Mouse (Mus musculus): Measurements from ENCODE around the gene Smagp. TPM values are rescaled to one million over a fixed set of nuclear protein-coding genes. Genes with fewer than 3 reads are reported as not detected.
"Not testable (repeated sequence)": the region's sequence is repeated elsewhere in the genome, so short reads cannot be mapped to it uniquely, and the experiment has no call there.

Gene Smagp
- polyA plus RNA-seq, 1 experiment from 2014 or later: 21.7 TPM

DNA sequence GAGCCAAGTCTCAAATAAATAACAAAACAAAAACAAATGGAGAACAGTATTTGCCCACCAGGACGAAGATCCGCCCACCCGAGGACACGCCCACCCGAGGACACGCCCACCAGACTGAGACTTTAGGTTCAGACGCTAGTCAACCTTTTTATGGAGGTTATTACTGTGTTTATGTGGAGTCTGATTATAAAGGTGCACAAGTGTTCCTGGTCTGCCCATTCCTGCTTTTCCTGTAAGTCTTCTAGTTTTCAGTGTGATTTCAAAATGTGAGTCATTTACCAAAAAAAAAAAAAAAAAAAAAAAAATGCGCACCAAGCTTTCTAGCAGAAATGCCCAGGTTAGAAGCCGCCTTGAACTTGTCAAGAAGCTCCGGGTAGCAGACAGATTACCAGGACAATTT, 9.5 kb downstream of the Smagp start:
- H3K4me3 ChIP-seq (ENCODE audit: low read depth, low read length): no peak overlapping the region
- no peak overlapping the region for H3K4me2 ChIP-seq (ENCODE audit: low read depth, low read length)
- H3K4me1 ChIP-seq (ENCODE audit: insufficient read depth): peaks cover 29% of the 10 kb centered on the region
- 39% methylated on average over 10 of the region's 10 CpGs for WGBS (ENCODE audit: insufficient replicate concordance)
- H3K27ac ChIP-seq (ENCODE audit: low read depth): peak overlapping the region; percentile 44; the same call in 1 of the 2 replicates
- H3K9me3 ChIP-seq (ENCODE audit: low read length): no peaks in the 10 kb centered on the region
- H3K36me3 ChIP-seq (replicated peaks; ENCODE audit: insufficient read depth, low read length): no peaks in the 10 kb centered on the region
- H3K9ac ChIP-seq (replicated peaks): no peak overlapping the region
- TF ChIP-seq CTCF (IDR thresholded peaks at IDR 0.05; ENCODE audit: low read depth) (no peak), EP300 (IDR thresholded peaks at IDR 0.05; ENCODE audit: low read depth) (no peak)
- DNase-seq: peak; percentile 55
- ATAC-seq: no peak
- no peaks in the 10 kb centered on the region for H3K27me3 ChIP-seq (ENCODE audit: insufficient read depth, low read length)

DNA sequence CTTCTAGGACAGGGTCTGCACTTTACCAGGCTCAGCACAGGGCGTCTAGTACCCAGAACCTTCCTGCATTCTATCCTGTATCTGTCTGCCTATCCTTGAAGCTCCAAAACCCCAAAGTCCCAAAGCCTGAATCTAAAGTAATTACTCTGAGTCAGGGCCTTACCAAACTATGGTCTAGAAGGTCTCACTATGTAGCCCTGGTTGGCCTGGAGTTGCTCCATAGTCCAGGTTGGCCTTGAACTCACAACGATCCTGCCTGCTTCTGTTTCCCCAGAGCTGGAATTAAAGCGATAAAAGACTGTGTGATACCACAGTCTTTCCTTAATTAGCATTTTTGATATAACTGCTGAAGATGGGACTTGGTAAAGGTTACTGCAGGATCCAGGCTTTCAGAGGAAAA, 12.3 kb downstream of the Smagp start:
- Histone ChIP-seq H3K27me3 (ENCODE audit: insufficient read depth, low read length) (no peaks in the 10 kb centered on the region), H3K9ac (replicated peaks) (no peak overlapping the region), H3K4me3 (ENCODE audit: low read depth, low read length) (no peak overlapping the region), H3K4me1 (ENCODE audit: insufficient read depth) (peaks cover 16% of the 10 kb centered on the region; the same call in 1 of the 2 replicates), H3K9me3 (ENCODE audit: low read length) (no peaks in the 10 kb centered on the region), H3K4me2 (ENCODE audit: low read depth, low read length) (no peak overlapping the region), H3K36me3 (replicated peaks; ENCODE audit: insufficient read depth, low read length) (peaks cover 19% of the 10 kb centered on the region), H3K27ac (ENCODE audit: low read depth) (peak overlapping the region; percentile 48; the same call in 1 of the 2 replicates)
- ATAC-seq (no peak), DNase-seq (no peak)
- WGBS (ENCODE audit: insufficient replicate concordance): 81% methylated on average over 3 of the region's 3 CpGs
- TF ChIP-seq EP300 (IDR thresholded peaks at IDR 0.05; ENCODE audit: low read depth): no peak
- no peak for TF ChIP-seq CTCF (IDR thresholded peaks at IDR 0.05; ENCODE audit: low read depth)

DNA sequence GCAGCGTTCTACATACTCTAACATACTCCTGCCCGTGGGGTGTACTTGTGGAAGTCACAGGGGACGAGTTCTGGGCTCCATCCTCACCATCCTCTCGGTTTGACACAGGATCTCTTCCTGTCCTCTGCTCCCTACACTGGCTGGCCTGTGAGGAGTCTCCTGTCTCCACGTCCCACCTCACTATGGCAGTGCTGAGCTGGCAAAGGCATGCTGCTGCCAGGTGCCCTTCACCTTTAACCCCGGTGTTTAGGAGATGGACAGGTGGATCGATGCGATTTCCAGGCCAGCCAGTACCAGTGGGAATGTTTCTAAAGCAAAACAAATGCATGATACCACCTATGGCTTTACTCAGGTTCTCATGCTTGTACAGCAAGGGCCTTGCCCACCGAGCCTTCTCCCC, 13.0 kb downstream of the Smagp start:
- H3K4me2 ChIP-seq (ENCODE audit: low read depth, low read length): no peak overlapping the region
- H3K9ac ChIP-seq (replicated peaks): no peak overlapping the region
- peak; percentile 70 for ATAC-seq
- WGBS (ENCODE audit: insufficient replicate concordance): 58% methylated on average over 9 of the region's 9 CpGs
- H3K4me3 ChIP-seq (ENCODE audit: low read depth, low read length): no peak overlapping the region
- H3K36me3 ChIP-seq (replicated peaks; ENCODE audit: insufficient read depth, low read length): peaks cover 26% of the 10 kb centered on the region
- peaks cover 15% of the 10 kb centered on the region; the same call in 1 of the 2 replicates for H3K4me1 ChIP-seq (ENCODE audit: insufficient read depth)
- H3K27me3 ChIP-seq (ENCODE audit: insufficient read depth, low read length): no peaks in the 10 kb centered on the region
- TF ChIP-seq EP300 (IDR thresholded peaks at IDR 0.05; ENCODE audit: low read depth): no peak
- TF ChIP-seq CTCF (IDR thresholded peaks at IDR 0.05; ENCODE audit: low read depth): no peak; the same call in 1 of the 2 replicates
- peak overlapping the region; percentile 48; the same call in 1 of the 2 replicates for H3K27ac ChIP-seq (ENCODE audit: low read depth)
- DNase-seq: peak; percentile 65
- H3K9me3 ChIP-seq (ENCODE audit: low read length): no peaks in the 10 kb centered on the region

DNA sequence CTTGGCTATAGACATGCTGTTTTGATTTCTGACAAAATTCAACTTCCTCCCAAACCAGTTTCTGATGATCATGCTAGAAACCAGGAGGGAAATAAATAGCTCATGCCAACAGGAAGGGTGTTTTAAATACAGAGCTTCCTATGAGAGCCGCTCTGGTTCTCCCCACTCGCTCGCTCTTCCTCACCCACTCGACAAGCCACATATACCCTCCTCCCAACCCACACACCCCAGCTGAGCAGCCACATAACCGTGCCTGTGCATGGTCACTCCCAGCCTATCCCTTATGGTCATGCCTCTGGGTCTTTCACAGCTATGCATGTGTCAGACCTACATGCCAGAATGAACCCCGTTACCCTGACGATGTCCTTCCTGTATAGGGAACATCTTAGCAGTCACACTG, 14.6 kb downstream of the Smagp start:
- Histone ChIP-seq H3K4me3 (ENCODE audit: low read depth, low read length) (no peak overlapping the region), H3K36me3 (replicated peaks; ENCODE audit: insufficient read depth, low read length) (peaks cover 40% of the 10 kb centered on the region), H3K9ac (replicated peaks) (no peak overlapping the region), H3K4me1 (ENCODE audit: insufficient read depth) (peaks cover 9% of the 10 kb centered on the region), H3K27me3 (ENCODE audit: insufficient read depth, low read length) (no peaks in the 10 kb centered on the region), H3K9me3 (ENCODE audit: low read length) (no peaks in the 10 kb centered on the region), H3K27ac (ENCODE audit: low read depth) (peak overlapping the region; percentile 44), H3K4me2 (ENCODE audit: low read depth, low read length) (no peak overlapping the region)
- WGBS (ENCODE audit: insufficient replicate concordance): 52% methylated on average over 7 of the region's 7 CpGs
- DNase-seq (no peak), ATAC-seq (peak; percentile 20; the same call in 1 of the 2 replicates)
- TF ChIP-seq EP300 (IDR thresholded peaks at IDR 0.05; ENCODE audit: low read depth): no peak
- no peak for TF ChIP-seq CTCF (IDR thresholded peaks at IDR 0.05; ENCODE audit: low read depth)

DNA sequence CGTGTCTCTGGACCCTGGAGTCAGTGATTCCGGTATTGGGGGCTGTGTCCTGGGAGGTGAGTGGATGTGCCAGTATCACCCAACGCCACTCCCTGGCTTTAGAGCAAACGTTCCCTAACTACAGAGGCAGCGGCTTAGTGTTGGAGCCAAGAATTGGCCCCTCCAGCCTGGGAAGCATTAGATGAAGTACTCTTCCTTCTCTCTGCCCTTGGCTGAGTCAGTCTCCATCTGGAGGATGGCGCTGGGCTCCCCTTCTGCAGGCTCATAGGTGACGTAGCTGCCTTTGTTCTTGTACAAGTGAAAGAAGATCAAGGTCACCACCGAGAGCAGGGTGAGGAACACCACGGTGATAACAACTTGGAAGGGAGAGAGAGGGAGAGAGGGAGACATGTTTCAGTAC, 15.1 kb downstream of the Smagp start:
- 56% methylated on average over 9 of the region's 9 CpGs for WGBS (ENCODE audit: insufficient replicate concordance)
- not testable (repeated sequence) for H3K4me3 ChIP-seq (ENCODE audit: low read depth, low read length); H3K27me3 ChIP-seq (ENCODE audit: insufficient read depth, low read length); H3K9me3 ChIP-seq (ENCODE audit: low read length); ATAC-seq; H3K9ac ChIP-seq (replicated peaks); H3K4me2 ChIP-seq (ENCODE audit: low read depth, low read length); DNase-seq
- Histone ChIP-seq H3K4me1 (ENCODE audit: insufficient read depth) (peaks cover 11% of the 10 kb centered on the region), H3K36me3 (replicated peaks; ENCODE audit: insufficient read depth, low read length) (peaks cover 44% of the 10 kb centered on the region), H3K27ac (ENCODE audit: low read depth) (peak overlapping the region; percentile 44; the same call in 1 of the 2 replicates)

DNA sequence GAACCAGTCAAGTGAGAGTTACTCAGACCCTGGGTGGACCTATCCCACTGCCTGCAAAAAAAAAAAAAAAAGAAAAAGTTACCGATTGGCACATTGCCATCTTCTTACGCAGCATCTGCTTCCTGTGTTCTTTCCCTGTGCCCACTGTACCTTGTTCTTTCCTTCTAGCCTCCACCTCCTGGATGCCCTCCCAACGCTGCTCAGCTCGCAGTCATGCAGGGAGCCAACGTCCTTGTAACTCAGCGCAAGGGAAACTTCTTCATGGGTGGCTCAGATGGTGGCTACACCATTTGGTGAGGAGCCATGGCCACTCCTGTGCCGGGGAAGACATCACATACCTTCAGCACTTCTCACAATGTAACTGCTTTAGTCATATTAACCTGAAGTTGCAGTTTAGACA, 17.5 kb downstream of the Smagp start:
- 87% methylated on average over 7 of the region's 7 CpGs for WGBS (ENCODE audit: insufficient replicate concordance)
- TF ChIP-seq EP300 (IDR thresholded peaks at IDR 0.05; ENCODE audit: low read depth) (no peak), CTCF (IDR thresholded peaks at IDR 0.05; ENCODE audit: low read depth) (no peak)
- Histone ChIP-seq H3K4me2 (ENCODE audit: low read depth, low read length) (no peak overlapping the region), H3K4me1 (ENCODE audit: insufficient read depth) (peaks cover 12% of the 10 kb centered on the region), H3K27me3 (ENCODE audit: insufficient read depth, low read length) (no peaks in the 10 kb centered on the region), H3K27ac (ENCODE audit: low read depth) (no peak overlapping the region), H3K36me3 (replicated peaks; ENCODE audit: insufficient read depth, low read length) (peaks cover 44% of the 10 kb centered on the region), H3K4me3 (ENCODE audit: low read depth, low read length) (no peak overlapping the region), H3K9ac (replicated peaks) (no peak overlapping the region), H3K9me3 (ENCODE audit: low read length) (no peaks in the 10 kb centered on the region)
- no peak for ATAC-seq
- no peak for DNase-seq

DNA sequence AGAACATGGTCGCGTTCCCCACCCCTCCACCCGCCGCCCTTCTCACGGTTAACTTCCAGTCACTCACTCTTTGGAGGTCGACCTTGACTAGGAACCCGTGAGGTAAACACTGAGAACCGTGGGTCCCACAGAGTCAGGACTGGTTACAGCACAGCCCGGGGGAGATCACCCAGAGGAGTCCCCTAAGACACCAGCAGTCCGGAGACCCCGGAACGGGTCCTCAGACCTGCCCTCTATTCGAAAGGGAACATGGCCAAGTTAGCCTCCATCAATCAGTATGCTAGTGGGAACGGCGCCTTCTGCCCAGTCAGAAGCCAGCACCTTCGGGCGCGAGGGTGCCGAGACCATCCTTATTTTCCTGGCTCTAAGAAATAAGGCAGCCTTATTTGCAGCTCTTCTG, 20.5 kb downstream of the Smagp start:
- Histone ChIP-seq H3K9ac (replicated peaks) (peak overlapping the region; percentile 99), H3K4me2 (ENCODE audit: low read depth, low read length) (peak overlapping the region; percentile 79), H3K9me3 (ENCODE audit: low read length) (no peaks in the 10 kb centered on the region), H3K4me1 (ENCODE audit: insufficient read depth) (peaks cover 8% of the 10 kb centered on the region), H3K27ac (ENCODE audit: low read depth) (peak overlapping the region; percentile 100), H3K4me3 (ENCODE audit: low read depth, low read length) (peak overlapping the region; percentile 99), H3K36me3 (replicated peaks; ENCODE audit: insufficient read depth, low read length) (peaks cover 40% of the 10 kb centered on the region), H3K27me3 (ENCODE audit: insufficient read depth, low read length) (no peaks in the 10 kb centered on the region)
- DNase-seq (no peak), ATAC-seq (no peak)
- WGBS (ENCODE audit: insufficient replicate concordance): 2% methylated on average over 19 of the region's 19 CpGs
- TF ChIP-seq CTCF (IDR thresholded peaks at IDR 0.05; ENCODE audit: low read depth): no peak
- no peak for TF ChIP-seq EP300 (IDR thresholded peaks at IDR 0.05; ENCODE audit: low read depth)
